Mouse (Mus musculus): Measurements from ENCODE around the gene Nes.

Gene Nes

DNA sequence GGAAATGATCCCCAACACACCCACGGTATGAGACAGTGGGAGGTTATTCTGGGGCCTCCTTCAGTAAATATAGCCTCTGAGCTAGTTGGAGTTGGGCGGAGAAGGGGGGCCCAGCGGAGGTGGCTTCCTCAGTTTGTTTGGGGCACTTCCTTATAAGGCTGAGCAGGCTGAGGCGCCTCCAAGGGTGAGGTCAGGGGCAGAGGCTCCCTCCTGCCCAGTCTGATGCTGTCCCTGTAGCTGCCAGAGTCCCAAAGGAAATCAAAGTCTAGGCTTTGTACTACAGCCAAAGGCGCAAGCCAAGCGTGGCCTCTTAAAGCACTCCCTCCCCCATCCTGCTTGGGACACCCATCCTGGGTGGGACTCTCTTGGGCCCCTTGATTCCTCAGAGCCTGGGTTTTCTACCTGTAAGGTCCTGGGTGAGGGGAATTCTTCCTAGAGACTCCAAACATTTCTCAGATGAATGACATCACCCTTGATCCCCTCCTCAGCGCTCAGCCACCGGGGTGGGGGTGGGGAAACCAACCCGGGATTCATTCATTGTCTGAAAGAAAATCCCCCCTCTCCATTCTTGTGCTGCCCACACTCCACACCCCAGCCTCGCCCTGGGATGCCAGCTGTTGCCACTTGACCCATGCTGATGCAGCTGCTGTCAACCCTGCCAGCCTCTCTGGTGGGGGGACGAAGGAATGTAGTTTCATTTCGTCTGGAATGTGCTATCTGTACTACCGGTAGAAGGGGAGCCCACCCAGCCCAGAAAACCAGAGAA, 12.1 kb downstream of the Nes start:
- DNase-seq (ENCODE audit: low spot score): no peak

DNA sequence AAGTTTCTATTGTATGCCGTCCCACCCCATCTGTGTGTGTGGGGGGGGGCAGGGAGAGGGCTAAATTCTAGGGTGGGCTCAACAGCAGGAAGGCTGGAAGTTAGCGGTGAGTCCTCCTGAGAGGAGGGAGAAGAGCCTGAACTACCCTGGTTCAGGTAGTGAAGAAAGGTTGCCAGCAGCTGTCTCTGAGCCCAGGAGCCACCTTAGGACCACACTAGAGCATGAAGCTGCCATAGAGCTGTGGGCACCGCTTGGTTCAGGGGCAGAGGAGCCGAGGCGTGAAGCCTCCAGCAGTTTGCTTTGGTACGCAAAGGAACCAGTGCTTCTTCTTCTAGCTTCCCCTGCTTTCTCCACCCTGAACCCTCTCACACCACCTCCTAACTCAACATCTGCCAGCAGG, 12.7 kb downstream of the Nes start:
- DNase-seq (ENCODE audit: low spot score): no peak

DNA sequence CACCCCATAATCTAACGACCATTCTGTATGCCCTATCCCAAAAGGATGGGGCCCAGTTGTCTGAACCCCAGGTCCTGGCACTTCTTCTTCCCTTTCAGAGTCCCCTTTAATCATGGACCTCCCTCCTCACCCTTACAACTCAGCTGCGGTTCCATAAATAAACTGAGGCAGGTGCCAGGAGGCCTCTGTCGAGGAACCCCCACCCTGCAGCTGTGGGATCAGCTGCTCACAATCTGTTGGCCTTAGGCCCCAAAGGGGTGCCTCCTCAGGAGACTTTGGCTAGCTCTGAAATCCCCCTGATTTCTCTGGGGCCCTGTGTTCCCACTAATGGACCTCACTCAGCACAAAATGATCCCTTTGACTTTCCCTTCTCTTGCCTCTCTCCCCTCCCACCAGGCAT, 13.2 kb downstream of the Nes start:
- DNase-seq (ENCODE audit: low spot score): no peak

DNA sequence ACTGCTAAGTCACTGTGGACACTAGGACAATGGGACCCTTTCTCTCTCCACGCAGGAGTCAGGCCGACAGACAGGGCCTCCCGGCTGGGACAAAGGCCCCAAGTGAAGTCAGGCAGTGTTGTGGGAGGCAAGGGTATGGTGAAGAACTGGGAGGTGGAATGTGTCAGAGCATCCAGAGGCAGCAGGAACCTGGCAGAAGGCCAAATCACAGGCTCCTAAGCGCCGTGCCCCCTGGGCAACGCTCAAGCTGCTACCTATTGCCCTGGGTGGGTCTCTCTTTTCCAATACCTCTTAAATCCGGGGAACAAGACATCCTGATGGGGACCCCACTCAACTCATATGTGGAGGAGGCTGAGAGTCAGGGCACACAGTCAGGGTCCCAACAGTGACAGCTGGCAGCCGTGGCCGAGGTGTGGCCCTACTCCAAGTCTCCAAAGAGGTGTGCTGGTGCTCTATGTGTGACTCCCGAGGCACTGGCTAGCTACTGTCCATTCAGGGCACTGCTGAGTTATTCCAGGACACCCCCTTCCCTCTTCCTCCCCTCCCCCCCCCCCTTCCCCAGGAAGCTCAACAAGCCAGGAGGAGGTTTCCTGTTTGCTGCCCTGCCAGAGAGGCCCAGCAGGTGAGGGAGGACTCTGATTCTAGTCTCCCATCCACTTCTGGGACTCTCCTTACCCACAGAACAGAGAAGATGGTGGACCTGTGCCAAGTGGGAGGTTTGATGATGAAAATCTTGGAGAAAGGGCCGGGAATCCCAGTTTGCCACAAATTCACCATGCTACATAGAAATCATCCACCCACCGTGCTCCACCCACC, 14.8 kb downstream of the Nes start:
- no peak for DNase-seq (ENCODE audit: low spot score)

DNA sequence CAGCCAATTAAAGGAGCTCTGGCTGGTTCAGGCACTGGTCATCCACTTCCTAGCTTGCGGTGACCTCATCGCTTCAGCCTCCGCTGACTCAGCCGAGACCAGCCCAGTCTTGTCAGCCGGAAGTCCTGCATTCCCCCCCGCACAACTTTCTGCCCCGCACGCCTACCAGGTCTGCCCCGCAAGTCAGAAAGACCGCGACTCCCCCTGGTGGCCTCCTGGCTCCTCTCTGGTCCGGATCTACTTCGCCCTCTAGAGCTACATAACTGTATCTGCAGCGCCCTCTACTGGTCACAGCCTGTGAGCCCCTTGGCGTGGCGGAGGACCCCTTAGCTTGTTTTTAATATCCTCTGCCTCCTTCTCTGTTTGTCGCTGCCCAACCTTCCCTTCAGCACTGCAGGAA, 16.0 kb downstream of the Nes start:
- DNase-seq (ENCODE audit: low spot score): peak; percentile 85

DNA sequence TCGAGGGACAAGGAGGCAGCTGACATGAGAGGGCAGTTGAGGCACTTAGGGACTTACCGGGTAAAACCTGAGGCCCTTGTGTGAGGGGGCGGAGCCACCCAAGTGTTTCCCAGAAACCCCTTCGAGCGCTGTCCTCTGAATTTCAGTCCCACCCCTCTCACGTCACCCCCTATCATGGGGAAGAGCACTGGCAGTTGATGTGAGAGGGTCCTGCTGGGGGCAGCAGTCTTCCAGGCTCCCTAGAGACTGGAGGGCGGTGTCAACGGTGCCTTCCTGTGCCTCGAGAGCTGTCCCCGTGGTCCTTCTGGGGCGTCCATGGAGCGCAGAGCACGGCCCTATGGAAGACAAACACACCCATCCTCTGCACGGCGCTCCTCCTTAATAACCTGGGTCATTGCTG, 16.8 kb downstream of the Nes start:
- DNase-seq (ENCODE audit: low spot score): no peak

DNA sequence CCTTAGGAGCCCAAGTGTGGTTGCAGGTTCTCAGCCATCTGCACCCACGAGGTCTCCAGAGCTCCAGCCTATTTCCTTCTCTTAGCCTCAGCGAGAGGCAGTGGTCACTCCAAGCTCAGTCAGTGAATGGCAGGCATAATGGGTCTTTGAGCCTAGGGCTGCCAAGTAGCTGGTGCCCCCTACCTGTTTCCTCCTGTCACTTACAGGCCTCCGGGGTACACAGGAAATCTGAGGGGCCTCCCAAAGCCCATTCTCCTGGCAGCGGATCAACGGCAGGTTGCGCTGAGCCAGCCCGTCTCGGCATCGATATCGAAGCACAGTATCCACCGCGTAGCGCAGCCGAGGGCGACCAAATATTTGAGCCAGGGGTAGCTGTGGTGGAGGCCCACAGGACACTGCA, 17.2 kb downstream of the Nes start:
- DNase-seq (ENCODE audit: low spot score): no peak

DNA sequence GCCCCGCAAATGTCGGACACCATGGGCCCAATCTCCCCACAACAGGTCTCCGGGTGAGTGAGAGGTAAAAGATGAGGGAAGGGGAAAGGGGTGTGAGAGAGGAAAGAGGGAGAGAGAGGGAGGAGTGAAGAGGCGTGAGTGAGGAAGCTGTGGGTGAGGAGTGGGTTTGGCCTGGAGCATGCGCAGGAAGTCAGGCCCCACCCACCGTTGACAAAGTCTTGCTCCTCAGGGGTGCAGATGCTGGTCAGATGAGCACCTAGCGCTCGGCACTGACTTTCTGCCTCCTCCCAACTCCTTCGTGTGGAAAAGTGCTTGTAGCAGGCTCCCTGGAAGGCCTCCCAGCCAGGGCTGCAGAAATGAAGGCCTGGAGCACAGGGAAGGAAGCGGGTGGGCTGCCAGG, 19.1 kb downstream of the Nes start:
- no peak for DNase-seq (ENCODE audit: low spot score)

DNA sequence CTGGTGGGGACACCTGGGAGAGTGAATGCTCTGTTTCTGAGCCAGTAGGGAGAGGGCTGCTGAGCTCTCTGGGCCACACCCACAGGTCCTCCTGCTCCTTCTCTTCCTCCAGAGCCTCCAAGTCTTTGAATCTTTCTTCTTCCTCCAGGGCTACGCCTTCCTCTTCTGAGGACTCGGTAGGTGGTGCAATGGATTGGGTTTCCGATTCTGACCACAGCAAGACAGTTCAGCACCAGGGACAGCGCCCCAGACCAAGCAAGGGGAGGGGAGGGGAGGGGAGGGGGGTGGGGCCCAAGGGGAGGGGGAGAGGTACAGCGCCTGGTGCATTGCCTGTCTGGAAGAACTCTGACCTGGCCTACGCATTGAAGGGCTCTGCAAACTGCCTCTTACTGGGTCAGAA, 22.6 kb downstream of the Nes start:
- DNase-seq (ENCODE audit: low spot score): no peak

DNA sequence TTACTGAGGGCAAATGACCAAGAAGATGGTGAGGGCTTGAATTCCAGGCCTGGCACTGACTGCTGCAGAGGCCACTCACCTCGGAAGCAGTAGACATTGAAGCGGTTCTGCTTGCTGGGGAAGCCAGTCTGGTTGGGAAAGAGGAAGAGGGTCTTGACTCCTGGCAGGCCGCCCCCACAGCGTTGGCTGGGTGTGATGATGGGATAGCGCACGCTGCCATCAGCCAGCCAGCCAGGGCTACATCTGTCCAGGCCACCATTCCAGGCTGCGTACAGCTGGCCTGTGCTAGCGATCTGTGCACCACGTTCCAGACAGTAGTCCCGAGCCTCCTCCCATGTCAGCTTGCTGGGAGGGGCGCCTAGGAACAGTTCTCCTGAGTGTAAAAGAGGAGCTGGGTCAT, 24.5 kb downstream of the Nes start:
- DNase-seq (ENCODE audit: low spot score): no peak

DNA sequence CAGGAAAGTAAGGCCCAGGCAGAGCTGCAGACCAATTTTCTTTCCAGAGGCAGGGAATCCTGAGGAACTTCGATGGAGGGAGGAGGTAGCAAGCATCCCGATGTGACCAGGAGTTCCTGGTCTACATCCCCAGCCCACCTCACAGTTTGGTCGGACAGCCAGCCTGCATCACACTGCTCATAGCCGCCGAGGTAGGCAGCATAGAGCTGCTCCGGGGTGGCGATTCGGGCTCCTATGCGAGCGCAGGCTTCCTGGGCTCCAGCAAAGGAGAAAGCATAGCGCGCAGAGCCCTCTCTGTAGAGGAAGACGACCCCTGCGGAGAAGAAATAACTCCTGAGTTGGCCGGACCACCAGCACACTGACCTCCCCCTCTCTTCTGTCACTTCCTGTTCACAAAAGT, 25.5 kb downstream of the Nes start:
- DNase-seq (ENCODE audit: low spot score): no peak

DNA sequence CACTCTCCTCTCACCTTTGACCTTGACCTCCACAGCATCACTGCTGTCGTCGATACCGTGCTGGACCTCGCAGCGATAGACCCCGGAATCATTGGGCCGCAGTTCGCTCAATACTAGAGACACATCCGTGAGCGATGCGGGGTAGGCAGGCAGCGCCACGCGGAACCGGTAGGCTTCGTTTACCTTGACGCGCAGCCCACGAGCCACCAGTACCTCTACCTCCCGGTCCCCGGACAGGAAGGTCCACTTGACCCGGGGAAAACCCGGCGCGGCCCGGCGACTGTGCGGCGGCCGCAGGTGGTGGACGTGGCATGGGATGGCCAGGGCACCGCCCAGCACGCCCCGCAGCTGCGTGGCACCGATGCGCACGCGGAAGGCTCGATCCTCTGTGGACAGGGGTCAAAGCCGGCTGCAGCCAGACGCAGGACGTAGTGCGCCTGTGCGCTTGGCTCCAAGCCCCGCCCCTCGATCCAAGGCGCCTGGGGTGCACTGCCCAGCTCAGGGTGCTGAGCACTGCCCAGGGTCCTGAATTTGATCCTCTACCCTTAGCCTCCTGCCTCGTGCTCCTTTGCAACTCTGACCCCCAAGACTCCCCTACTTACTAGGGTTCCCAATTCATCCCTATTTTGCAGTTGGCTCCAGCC, 26.2 kb downstream of the Nes start:
- DNase-seq (ENCODE audit: low spot score): no peak

DNA sequence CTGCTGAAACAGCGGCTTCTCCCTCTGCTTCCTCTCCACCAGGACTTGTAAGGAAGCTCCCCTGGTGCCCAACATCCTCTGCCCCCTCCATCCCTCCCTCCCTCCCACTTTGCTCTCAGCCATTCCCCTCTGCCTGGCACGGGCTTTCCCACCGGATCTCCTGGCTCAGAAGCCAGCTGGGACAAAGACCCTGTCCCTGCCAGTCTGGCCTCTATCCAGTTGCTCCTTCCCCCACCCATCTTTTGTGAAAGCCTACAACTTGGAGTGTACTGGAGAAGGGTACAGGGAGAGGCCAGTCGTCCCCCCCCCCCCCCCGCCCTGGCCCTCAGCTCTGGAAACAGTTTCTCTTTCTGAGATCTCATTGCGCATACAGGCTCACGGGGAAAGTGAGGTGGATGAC, 27.9 kb downstream of the Nes start:
- DNase-seq (ENCODE audit: low spot score): no peak

DNA sequence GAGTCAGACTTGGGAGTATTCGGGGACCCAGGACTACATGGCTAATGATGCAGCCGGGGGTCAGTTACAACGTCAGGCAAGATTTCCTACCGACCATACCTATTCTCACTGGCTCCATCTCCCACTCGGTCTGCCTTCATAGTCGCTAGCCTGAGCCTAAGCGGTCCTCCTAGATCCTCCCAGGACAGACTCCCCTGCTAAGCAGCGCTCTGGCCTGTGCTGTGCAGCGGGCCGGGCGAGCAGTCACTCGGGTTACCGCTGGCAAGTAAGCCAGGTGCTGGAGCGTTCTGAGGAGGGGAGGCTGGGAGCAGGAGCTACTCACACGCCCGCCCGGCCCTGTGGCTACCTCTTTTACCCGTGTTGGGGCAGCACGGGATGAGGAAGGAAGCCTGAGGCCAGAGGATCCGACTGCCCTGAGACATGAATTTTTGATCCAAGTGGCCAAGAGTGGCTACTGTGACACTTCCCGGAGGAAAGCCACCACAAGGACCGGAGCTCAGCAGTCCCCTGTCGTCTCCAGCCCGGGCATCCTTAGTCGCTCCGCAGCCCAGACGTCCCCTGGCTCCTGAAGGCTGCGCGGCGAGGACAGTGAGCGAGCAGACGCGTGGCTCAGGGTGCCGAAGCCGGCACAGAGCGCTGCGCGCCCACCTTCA, 28.5 kb downstream of the Nes start:
- no peak for DNase-seq (ENCODE audit: low spot score)

DNA sequence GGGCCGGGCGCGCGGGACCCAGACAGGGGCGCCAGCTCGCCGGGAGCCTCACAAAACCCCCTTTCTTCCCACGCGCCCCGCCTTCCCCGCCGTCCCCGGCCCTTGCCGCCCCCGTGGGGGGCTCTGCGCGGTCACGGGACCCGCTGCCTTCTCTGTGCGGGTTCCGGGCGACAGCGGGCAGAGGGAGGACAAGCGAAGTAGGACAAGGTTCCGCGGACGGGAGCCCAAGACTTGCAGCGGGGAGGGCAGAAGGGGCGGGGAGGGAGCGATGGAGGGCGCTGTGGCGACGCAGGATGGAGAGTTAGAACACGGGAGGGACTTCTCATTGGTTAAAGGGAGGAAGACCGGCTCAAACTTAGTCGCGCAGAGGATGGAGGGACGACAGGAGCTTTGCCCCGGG, 29.3 kb downstream of the Nes start, which contains the start of gene Bcan:
Gene Bcan, minus strand, starts transcription at position 50 of the 400 bp plus-strand sequence.
- no peak for DNase-seq (ENCODE audit: low spot score)

DNA sequence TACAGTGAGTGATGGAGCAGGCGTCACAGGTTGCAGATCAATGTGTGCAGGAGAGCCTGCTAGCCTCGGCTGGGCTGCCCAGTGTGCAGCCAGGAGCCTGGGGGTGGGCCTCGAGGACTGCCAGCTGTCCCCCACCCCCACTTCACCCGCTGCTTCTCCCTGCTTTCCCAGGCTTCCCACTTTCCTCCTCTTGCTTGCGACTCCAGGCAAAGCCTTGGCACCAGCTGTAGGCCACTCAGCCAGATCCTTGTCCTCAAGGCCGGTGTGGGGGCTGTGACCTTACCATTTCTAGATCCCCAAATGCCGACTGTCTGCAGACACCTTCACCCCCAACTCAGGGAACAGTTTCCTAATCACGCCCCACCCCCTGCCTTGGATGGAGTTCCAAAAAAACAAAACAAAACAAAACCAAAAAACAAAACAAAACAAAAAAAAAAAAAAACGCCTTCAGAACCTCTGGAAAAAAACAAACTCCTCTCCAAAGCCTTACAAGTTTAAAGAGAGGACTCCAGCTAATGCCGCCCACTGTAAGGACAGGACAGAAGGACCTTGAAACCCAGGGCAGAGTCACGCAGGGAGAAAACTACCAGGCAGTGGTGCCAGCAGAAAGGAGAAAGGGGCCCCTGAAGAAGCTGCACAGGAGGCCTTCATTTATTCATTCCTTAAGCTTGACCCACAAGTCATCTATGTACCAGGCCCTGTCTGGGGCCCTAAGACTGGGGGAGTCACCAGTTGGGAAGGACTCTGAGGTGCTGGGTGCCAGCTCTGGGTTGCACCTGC, 30.1 kb downstream of the Nes start:
- DNase-seq (ENCODE audit: low spot score): no peak

DNA sequence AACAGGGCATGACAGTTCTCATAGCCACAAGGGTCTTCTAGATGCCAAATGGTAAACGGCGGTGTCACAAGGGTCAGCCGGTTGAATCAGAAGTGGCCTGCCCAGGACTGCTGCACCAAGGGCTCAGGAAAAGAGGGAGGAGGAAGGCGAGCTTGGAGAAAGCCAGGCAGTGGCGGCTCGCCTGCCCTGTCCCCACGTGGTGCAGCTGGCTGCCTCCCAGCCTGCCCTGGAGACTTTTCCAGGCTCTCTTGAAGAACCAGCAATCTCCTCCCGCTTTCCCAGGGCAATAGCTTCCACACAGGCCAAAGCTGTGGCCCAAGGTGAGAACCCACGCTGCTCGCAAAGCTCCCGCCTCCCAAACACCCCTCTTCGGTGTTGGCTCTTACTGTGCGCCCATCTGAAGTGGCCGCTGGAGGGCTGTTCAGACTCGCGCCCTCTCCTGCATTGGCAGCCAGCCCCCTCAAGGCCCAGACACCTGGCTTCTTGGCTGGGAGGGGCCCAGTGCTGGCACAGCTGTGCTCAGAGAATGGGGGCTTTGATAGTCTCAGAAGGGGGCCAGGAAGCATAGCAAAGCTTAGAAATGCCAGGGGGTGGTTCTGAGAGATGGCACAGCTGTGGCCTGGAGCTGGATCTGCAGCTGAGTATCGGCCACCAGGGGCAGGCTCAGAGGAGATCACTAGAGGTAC, 31.6 kb downstream of the Nes start:
- DNase-seq (ENCODE audit: low spot score): no peak

DNA sequence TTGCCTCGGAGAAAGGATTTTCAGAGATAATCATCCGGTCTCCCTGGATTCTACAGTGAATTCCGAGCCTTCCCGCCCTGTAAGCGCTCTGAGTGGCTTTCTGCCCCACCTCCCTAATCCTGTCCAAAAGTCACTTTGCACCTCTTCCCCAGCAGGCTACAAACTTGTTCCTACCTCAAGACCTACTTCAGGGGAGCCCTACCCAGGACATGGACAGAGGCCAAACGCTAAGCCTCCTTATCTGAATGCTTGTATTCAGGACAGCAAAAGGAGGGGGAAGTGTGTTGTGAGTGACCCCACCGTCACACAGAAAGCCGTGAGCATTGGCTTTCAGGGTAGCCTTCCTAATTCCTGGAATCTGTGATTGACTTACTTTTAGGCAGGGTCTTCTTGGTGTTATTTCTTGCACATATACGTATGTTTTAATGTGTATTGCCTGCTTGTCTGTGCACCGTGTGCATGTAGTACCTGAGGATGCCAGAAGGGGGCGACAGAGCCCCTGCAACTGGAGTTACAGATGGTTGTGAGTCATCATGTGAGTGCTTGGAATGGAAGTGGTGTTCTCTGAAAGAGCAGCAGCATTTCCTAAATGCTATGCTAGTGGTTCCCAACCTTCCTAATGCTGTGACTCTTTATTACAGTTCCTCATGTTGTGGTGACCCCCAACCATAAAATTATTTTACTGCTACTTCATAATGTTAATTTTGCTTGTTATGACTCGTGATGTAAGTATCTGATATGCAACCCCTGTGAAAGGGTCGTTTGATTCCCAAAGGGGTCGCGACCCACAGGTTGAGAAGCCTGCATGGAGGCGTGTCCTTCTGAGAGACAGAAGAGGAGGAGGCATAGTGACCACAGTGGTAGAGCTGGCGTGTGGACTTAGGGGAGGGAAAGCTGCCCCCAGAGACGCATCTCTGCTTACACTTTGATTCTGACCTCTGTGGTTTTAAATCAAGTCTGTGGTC, 35.2 kb downstream of the Nes start:
- DNase-seq (ENCODE audit: low spot score): no peak

DNA sequence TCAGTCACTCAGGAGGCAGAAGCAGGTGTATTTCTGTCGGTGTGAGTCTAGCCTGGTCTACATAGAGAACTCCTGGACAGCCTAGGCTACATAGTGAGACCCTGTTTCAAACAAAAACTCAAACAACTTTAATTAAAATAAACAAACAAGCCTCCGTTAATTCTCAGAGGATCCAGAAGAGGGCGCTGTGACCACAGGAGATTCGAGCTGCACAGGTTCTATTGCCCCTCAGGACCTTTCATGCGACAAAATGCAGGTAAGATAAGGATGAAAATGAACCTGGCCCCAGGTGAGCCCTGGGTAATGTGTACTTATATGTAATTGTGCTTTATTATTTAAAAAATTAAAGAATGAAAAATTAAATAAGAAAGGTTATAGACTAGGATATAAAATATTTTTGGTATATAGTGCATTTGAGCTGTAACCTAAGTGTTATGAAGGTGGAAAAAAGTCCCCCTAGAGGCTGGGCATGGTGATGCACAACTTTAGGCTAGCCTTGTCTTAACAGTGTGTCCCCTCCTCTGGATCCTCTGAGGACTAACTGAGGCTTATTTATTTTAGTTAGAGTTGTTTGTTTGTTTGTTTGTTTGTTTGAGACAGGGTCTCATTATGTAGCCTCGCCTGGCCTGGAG, 39.9 kb downstream of the Nes start:
- no peak for DNase-seq (ENCODE audit: low spot score)
